Mouse (Mus musculus): ENCODE data around the gene Cdc37l1. TPM values are rescaled to one million over a fixed set of nuclear protein-coding genes. Genes with fewer than 3 reads are reported as not detected.
A peak's percentile ranks its signal among the peaks of the same experiment; 100 is the strongest.

The Cdc37l1 gene
- polyA plus RNA-seq, 1 experiment from 2014 or later = 62.3 TPM

DNA sequence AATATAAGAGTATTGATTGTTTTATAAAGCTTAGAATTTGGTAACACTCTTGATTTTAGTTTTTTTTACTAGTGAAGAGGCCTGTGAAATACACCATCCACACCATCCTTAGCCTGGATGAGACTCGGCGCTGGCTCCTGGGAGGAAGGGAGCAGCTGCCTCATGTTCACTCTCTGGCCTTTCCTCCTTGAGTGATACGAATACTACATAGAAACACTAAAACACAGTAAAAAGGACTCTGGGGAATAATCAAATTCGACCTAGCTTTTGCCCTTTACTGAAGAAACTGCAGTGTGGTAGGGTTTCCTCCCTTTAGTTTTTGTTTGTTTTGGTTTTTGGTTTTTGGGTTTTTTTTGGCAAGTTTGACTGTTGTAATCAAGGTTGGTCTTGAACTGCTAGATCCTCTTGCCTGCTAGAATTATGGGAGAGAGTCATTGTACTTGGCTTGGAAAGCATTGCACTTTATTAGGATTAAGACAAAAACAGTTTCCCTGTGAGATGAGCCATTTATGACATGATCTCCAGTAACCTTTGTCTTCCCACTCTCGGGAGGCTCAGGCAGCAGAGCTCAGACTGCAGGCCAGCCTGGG is 24.4 kb downstream of the Cdc37l1 start:
- WGBS = 92% methylated on average over 5 of the region's 5 CpGs

DNA sequence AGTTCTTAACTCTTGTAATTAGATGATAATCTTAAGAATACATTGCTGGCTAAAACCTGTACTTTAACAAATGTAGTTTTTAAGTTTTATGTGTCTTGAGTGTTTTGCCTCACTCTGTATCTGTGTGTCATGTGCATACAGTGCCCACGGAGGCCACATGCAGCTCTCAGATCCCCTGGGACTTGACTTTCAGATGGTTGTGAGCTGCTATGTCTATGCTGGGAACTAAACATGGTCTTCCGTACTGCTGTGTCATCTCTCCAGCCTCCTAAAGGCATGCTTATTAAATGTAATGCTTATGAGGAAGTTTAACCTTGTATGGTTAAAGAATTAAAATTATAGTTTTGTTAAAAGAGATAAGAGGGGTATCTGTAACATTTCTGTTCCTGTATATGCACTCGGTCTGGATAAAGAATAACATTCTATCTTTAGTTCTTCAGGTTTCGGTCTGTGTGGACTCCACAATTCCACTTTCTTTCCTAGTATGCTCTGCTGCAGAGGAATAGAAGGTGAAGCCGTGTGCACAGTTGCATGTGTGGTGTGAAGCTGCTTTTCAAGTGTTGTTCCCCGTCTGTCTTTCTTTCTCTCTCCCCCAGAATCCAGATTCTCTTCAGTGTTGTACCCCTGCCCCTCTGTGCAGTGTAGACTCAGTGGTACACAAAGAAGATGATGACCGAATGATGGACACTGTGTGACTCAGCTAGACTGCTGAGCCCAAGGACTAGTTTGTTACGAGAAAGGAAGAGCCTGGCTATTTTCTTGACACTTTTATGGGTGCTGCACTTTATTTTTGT is 25.5 kb downstream of the Cdc37l1 start:
- 88% methylated on average over 8 of the region's 8 CpGs for WGBS

More for the DNA sequence above, 24.4 kb downstream of the Cdc37l1 start:
- H3K9ac ChIP-seq (replicated peaks; ENCODE audit: low read length) = no peak overlapping the region
- no peaks in the 10 kb centered on the region for H3K9me3 ChIP-seq (ENCODE audit: control insufficient read depth, low read length)
- no peak overlapping the region for H3K4me2 ChIP-seq (ENCODE audit: low read length)
- H3K27me3 ChIP-seq (ENCODE audit: control insufficient read depth, insufficient read depth, low read length) = no peaks in the 10 kb centered on the region
- no peak overlapping the region for H3K27ac ChIP-seq (replicated peaks; ENCODE audit: low read depth, low read length)
- ATAC-seq (ENCODE audit: low FRiP score, low TSS enrichment) = no peak
- no peaks in the 10 kb centered on the region for H3K4me1 ChIP-seq (ENCODE audit: control insufficient read depth, insufficient read depth, low read length)
- H3K4me3 ChIP-seq (replicated peaks; ENCODE audit: low read depth, low read length) = no peak overlapping the region
- peaks cover 72% of the 10 kb centered on the region for H3K36me3 ChIP-seq (ENCODE audit: control insufficient read depth, insufficient read depth, low read length)
- DNase-seq = no peak

GRCm38 (mm10) chr19:29016204-29016765 is 26.1 kb downstream of the Cdc37l1 start:
- Histone ChIP-seq H3K4me3 (replicated peaks; ENCODE audit: low read depth, low read length) (no peak overlapping the region), H3K27ac (replicated peaks; ENCODE audit: low read depth, low read length) (no peak overlapping the region), H3K36me3 (ENCODE audit: control insufficient read depth, insufficient read depth, low read length) (peaks cover 81% of the 10 kb centered on the region), H3K9me3 (ENCODE audit: control insufficient read depth, low read length) (no peaks in the 10 kb centered on the region), H3K4me2 (ENCODE audit: low read length) (no peak overlapping the region), H3K9ac (replicated peaks; ENCODE audit: low read length) (no peak overlapping the region), H3K27me3 (ENCODE audit: control insufficient read depth, insufficient read depth, low read length) (no peaks in the 10 kb centered on the region), H3K4me1 (ENCODE audit: control insufficient read depth, insufficient read depth, low read length) (no peaks in the 10 kb centered on the region)
- ATAC-seq (ENCODE audit: low FRiP score, low TSS enrichment) (no peak), DNase-seq (no peak)
- 93% methylated on average over 5 of the region's 5 CpGs for WGBS

More for the DNA sequence above, 25.5 kb downstream of the Cdc37l1 start:
- Histone ChIP-seq H3K4me1 (ENCODE audit: control insufficient read depth, insufficient read depth, low read length) (no peaks in the 10 kb centered on the region), H3K4me3 (replicated peaks; ENCODE audit: low read depth, low read length) (no peak overlapping the region), H3K27me3 (ENCODE audit: control insufficient read depth, insufficient read depth, low read length) (no peaks in the 10 kb centered on the region), H3K27ac (replicated peaks; ENCODE audit: low read depth, low read length) (no peak overlapping the region), H3K4me2 (ENCODE audit: low read length) (no peak overlapping the region), H3K9me3 (ENCODE audit: control insufficient read depth, low read length) (no peaks in the 10 kb centered on the region), H3K9ac (replicated peaks; ENCODE audit: low read length) (no peak overlapping the region), H3K36me3 (ENCODE audit: control insufficient read depth, insufficient read depth, low read length) (peaks cover 81% of the 10 kb centered on the region)
- ATAC-seq (ENCODE audit: low FRiP score, low TSS enrichment) (no peak), DNase-seq (no peak)

DNA sequence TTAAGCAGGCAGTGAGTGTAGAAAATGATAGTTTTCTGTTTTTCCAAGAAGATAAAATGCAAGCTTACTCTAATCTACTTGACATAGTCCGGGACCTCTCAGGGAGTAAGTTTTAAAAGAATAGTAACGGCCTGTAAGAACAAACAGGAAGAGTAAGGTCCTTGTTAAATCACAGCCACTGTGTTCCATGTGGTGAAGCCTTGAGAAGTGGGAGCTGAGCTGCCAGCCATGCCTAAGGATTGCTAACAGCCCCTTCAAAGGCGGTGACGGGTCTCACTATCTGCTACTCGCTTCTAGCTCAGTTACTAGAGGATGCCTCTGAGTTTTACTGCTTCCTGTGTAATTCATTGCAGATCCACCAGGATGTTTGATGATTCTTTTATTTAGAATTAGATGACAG is 26.6 kb downstream of the Cdc37l1 start:
- Histone ChIP-seq H3K4me2 (ENCODE audit: low read length) (no peak overlapping the region), H3K27me3 (ENCODE audit: control insufficient read depth, insufficient read depth, low read length) (no peaks in the 10 kb centered on the region), H3K36me3 (ENCODE audit: control insufficient read depth, insufficient read depth, low read length) (peaks cover 81% of the 10 kb centered on the region), H3K4me3 (replicated peaks; ENCODE audit: low read depth, low read length) (no peak overlapping the region), H3K9ac (replicated peaks; ENCODE audit: low read length) (no peak overlapping the region), H3K27ac (replicated peaks; ENCODE audit: low read depth, low read length) (no peak overlapping the region), H3K4me1 (ENCODE audit: control insufficient read depth, insufficient read depth, low read length) (no peaks in the 10 kb centered on the region), H3K9me3 (ENCODE audit: control insufficient read depth, low read length) (no peaks in the 10 kb centered on the region)
- ATAC-seq (ENCODE audit: low FRiP score, low TSS enrichment) (no peak), DNase-seq (no peak)
- whole genome bisulfite sequencing = 90% methylated on average over 5 of the region's 5 CpGs

GRCm38 (mm10) chr19:29019647-29020046 is 29.5 kb downstream of the Cdc37l1 start:
- 90% methylated on average over 3 of the region's 3 CpGs for WGBS
- ATAC-seq (ENCODE audit: low FRiP score, low TSS enrichment) (no peak), DNase-seq (no peak)
- Histone ChIP-seq H3K36me3 (ENCODE audit: control insufficient read depth, insufficient read depth, low read length) (peaks cover 75% of the 10 kb centered on the region), H3K4me1 (ENCODE audit: control insufficient read depth, insufficient read depth, low read length) (no peaks in the 10 kb centered on the region), H3K9ac (replicated peaks; ENCODE audit: low read length) (no peak overlapping the region), H3K4me2 (ENCODE audit: low read length) (no peak overlapping the region), H3K4me3 (replicated peaks; ENCODE audit: low read depth, low read length) (no peak overlapping the region), H3K27ac (replicated peaks; ENCODE audit: low read depth, low read length) (no peak overlapping the region), H3K9me3 (ENCODE audit: control insufficient read depth, low read length) (no peaks in the 10 kb centered on the region), H3K27me3 (ENCODE audit: control insufficient read depth, insufficient read depth, low read length) (no peaks in the 10 kb centered on the region)

DNA sequence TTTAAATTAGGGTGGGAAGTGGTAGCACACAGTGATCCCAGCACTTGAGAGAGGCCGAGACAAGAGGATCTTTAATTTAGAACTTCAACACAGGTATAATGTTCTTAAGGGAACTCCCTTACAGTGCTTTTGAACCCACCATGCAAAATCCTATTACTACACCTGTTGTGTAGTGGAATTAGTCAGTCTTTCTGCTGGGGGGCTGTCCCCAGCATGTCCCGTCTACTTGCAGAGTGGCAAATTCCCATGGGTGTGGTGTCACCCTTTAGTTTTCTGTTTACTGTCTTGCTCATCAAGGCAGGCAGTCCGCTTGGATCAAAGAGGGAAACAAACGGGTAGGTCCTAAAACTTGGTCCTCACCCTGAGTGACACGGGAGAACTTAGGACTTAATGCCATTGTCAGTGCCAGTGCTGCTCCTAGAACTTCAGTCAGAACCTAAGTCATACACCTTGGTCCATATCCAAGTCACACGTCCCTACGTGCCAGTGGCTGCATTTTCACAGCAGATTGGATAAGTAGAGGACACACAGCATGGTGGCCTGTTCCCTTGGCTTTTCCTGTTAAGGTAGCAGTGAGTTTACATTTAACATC is 31.7 kb downstream of the Cdc37l1 start:
- H3K4me3 ChIP-seq (replicated peaks; ENCODE audit: low read depth, low read length) = no peak overlapping the region
- peaks cover 78% of the 10 kb centered on the region for H3K36me3 ChIP-seq (ENCODE audit: control insufficient read depth, insufficient read depth, low read length)
- H3K4me1 ChIP-seq (ENCODE audit: control insufficient read depth, insufficient read depth, low read length) = no peaks in the 10 kb centered on the region
- WGBS = 89% methylated on average over 7 of the region's 7 CpGs
- no peaks in the 10 kb centered on the region for H3K27me3 ChIP-seq (ENCODE audit: control insufficient read depth, insufficient read depth, low read length)
- no peak for ATAC-seq (ENCODE audit: low FRiP score, low TSS enrichment)
- no peak overlapping the region for H3K9ac ChIP-seq (replicated peaks; ENCODE audit: low read length)
- no peak overlapping the region for H3K27ac ChIP-seq (replicated peaks; ENCODE audit: low read depth, low read length)
- no peaks in the 10 kb centered on the region for H3K9me3 ChIP-seq (ENCODE audit: control insufficient read depth, low read length)
- no peak for DNase-seq
- H3K4me2 ChIP-seq (ENCODE audit: low read length) = no peak overlapping the region

- Histone ChIP-seq H3K27ac (replicated peaks; ENCODE audit: low read depth, low read length) (peak overlapping the region; percentile 42), H3K4me1 (ENCODE audit: control insufficient read depth, insufficient read depth, low read length) (no peaks in the 10 kb centered on the region), H3K36me3 (ENCODE audit: control insufficient read depth, insufficient read depth, low read length) (peaks cover 55% of the 10 kb centered on the region), H3K9ac (replicated peaks; ENCODE audit: low read length) (no peak overlapping the region), H3K9me3 (ENCODE audit: control insufficient read depth, low read length) (no peaks in the 10 kb centered on the region), H3K4me3 (replicated peaks; ENCODE audit: low read depth, low read length) (no peak overlapping the region), H3K27me3 (ENCODE audit: control insufficient read depth, insufficient read depth, low read length) (no peaks in the 10 kb centered on the region), H3K4me2 (ENCODE audit: low read length) (no peak overlapping the region)
- DNase-seq (peak; percentile 58), ATAC-seq (ENCODE audit: low FRiP score, low TSS enrichment) (peak; percentile 40; the same call in 1 of the 2 replicates)
- WGBS = 62% methylated on average over 11 of the region's 11 CpGs
Measured at GRCm38 (mm10) chr19:29024391-29024947, 34.3 kb downstream of the Cdc37l1 start.

- H3K4me1 ChIP-seq (ENCODE audit: control insufficient read depth, insufficient read depth, low read length) = no peaks in the 10 kb centered on the region
- 88% methylated on average over 3 of the region's 3 CpGs for WGBS
- DNase-seq (no peak), ATAC-seq (ENCODE audit: low FRiP score, low TSS enrichment) (no peak)
- H3K27ac ChIP-seq (replicated peaks; ENCODE audit: low read depth, low read length) = no peak overlapping the region
- H3K4me3 ChIP-seq (replicated peaks; ENCODE audit: low read depth, low read length) = no peak overlapping the region
- H3K9ac ChIP-seq (replicated peaks; ENCODE audit: low read length) = no peak overlapping the region
- no peaks in the 10 kb centered on the region for H3K9me3 ChIP-seq (ENCODE audit: control insufficient read depth, low read length)
- H3K36me3 ChIP-seq (ENCODE audit: control insufficient read depth, insufficient read depth, low read length) = peaks cover 4% of the 10 kb centered on the region; the same call in 1 of the 2 replicates
- no peak overlapping the region for H3K4me2 ChIP-seq (ENCODE audit: low read length)
- no peaks in the 10 kb centered on the region for H3K27me3 ChIP-seq (ENCODE audit: control insufficient read depth, insufficient read depth, low read length)
Measured at GRCm38 (mm10) chr19:29031788-29032187, 41.6 kb downstream of the Cdc37l1 start.
